Mouse (Mus musculus): Measurements from ENCODE around the gene Slc23a3.

Gene Slc23a3

DNA sequence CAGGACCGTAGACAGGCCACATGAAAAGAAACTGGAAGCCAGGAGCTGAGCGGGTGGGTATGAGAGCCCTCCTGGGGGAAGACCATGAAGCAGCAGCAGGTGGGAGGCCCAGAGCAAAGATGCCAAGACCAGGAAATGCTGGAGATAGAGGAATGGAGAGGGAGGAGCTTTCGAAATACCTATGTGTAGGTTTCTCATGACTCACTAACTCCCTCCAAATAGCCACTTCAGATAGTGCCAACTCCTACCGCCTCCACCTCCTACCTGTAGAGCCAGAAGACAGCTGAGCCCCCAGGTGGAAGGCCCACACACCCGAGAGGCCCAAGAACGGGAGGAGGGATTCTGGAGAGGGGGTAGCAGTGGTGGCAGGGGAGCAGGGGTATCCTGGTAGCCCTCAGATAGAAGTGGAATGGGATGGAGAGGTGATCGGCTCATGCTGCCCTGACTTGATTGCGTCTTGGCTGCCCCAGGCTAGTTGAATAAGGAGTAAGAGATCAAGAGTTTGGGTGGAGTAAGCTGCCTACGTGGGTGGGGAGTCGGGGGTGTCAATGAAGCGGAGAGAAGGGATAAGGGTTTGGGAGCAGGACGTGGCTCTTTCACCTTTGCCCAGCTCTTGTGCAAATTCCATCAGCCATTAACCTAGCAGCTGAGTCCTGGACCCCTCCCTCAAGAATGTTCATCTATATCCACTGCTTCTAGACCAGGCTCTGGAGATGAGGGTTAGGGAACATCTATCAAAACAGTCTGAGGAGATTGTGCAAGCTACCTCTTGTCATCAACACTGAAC is at the start of gene Slc23a3:
TSS of gene Slc23a3 (minus strand) at position 470 of the 787 bp plus-strand sequence.
- no peak for DNase-seq (ENCODE audit: low spot score in 2 of 2)

DNA sequence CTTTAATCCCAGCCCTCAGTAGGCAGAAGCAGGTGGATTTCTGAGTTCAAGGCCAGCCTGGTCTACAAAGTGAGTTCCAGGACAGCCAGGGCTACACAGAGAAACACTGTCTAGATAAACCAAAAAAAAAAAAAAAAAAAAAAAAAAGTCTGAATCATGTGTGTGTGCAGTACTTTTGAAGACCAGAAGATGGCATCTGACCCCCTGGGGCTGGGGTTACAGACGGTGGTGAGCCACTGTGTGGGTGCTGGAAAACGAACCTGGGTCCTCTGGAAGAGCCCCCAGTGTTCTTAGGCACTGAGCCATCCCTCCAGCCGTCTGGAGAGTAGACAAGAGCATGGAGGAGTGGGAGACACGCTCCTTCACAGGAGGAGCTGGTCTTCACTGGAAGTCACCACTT is 48.5 kb upstream of the Slc23a3 start:
- DNase-seq (ENCODE audit: low spot score in 2 of 2), result no peak

DNA sequence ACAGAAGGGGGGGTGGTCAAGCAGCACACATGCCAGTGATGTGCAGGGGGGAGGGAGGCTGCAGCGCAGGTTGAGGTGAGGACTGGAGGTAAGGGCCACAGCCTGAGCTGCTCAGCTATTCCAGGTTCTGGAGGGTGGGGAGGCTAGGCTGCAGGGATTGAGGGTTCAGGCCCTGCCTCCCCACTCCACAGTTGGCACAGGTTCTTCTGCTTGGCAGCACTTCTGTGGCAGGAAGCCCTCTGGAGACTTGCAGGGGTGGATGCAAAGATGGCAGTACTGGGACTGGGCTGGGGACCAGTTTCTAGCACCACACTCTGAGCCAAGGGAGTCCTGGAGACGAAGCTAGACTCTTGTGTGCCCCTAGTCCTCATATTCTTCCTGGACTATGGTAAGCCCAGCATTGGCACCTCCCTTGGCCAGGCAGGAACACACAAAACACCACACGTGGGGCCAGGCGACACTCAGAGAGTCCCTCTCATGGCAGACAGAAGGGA is 47.7 kb upstream of the Slc23a3 start:
- DNase-seq (ENCODE audit: low spot score in 2 of 2), result no peak

DNA sequence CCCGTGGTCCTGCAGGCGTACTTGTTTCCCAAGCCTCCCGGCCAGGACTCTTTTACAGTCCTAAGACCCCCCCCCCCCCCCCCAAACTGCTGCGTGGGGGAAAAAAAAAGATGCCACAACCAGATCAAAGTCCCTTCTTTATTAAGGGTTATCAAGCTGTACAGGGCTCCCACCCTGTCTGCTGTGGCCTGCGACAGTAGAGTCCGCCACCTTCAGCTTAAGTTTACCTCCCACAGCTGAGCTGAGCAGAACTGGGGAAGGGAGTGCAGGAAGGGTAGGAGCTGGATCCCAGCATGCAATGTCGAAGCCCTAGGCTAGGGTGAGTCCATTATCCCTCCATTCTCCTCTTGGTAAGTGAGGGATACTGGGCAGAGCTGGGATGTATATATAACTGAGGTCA is 47.1 kb upstream of the Slc23a3 start:
- DNase-seq (ENCODE audit: low spot score in 2 of 2), result no peak

DNA sequence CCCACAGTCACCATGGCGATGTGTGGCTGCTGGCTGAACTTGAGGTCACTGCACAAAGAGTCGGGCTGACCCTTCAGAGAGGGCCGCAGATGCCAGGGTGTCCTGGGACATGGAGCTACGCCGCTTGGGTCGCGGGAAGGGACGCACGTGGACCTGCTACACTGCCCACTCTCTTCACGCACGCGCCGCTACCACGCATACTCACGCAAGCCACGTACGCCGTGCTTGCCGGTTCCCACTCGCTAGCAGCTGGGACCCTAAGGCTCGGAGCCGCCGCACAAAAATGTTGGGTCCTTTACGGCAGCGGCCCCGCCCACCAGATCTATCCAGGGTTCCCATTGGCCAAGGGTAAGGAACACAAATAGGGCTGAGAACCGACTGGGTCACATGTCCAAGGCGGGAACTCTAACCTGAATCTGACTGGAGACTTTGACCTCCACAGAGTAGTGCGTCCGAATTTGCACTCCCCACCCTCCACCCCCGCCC is 46.5 kb upstream of the Slc23a3 start, which contains the start of gene Abcb6:
TSS of gene Abcb6 (minus strand) at position 288 of the 486 bp plus-strand sequence.
- DNase-seq (ENCODE audit: low spot score in 2 of 2), result peak; percentile 74 to 75

DNA sequence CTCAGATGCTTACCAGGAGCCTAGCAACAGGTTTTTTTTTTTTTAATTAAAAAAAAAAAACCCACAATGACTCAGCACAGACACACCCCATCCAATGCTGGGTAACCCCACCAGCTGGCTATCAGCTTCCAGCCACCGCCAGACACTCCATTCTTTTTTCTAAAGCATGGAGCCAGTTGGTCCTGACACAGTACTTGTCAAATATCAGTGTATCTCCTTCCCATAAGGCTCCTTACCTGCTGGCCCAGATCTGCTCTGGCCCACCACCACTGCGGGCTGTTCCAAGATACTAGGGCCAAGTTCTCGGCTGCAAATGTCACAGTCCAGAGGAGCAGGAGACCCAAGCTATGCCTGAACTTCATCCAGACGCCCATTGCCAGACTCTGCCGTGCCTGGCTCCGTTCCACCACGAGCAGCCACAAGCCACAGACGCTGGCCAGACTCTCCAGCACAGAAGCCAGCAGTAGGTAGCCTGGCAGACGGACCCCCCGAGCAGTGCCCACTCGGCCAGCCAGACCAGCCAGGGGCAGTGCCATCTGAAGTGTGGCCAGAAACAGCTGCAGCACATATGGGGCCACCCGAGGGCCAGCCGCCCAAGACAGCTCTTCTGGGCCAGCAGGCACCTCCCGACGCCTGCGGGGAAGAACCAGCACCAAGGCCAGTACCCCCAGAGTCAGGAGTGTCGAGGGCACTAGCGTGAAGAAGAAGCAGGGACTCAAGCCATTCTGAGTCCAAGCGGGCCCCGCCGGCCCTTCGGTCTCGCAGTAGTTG is 45.8 kb upstream of the Slc23a3 start:
- peak in 1 of 2 experiments; percentile 39 for DNase-seq (ENCODE audit: low spot score in 2 of 2)

DNA sequence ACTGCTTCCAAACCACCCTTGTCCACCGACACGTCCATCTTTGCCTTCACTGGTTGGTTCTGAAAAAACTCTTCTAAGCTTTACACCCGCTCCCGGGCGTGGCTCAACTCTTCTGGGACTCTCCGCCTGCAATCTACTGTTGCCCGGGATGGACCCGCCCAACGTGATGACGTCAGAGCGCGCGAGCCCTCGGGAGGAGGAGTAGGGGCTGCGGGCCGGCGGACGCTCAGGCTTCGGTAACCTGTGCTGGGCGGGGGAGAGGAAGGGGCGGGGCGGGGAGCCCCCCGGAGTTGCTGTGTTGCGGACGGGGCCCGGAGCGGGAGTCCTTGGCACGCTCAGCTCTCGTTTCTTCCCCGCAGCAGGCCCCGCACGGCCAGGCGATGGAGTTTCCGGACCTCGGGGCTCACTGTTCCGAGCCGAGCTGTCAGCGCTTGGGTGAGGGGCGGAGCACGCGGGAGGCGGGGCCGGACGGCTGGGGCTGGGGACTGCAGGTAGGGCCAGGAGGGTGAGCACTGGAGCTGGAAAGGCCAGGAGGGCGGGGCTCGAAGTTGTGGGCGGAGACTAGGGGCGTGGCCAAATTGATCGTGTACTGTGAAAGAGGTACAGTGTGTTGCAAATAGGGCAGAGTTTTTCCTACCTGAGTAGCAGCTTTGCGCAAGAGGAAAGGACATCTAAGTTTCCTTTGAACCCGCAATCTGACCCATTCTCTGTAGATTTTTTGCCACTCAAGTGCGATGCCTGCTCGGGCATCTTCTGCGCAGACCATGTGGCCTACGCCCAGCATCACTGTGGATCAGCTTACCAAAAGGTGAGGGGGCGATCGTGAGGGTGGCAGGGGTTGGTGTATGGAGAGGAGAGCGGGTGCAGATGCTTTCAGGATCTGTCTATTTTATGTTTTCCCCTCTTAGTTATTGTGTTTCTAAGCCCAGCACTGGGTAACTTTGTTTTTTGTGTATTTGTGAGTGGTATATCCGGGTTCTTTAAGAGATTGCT is 35.1 kb upstream of the Slc23a3 start, which contains the start of gene Zfand2b:
TSS of gene Zfand2b (plus strand) at position 175 of the 993 bp plus-strand sequence.
- DNase-seq (ENCODE audit: low spot score in 2 of 2), result peak; percentile 97 to 100

DNA sequence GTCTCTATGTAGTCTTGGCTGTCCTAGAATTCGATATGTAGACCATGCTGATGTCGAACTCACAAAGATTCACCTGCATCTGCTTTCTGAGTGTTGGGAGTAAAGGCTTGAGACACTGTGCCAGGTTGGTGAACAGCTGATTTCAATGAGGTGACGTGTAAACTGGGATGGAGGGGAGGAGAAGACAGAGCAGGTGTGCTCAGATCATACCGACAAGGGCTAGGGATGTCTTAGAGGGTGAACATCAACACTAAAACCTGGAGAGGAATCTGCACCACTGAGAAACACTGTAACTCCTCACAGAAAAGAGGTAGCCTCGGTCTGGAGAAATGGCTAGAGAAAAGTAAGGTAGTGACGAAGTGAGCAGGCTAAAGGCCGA is 34.4 kb upstream of the Slc23a3 start:
- DNase-seq (ENCODE audit: low spot score in 2 of 2), result no peak

DNA sequence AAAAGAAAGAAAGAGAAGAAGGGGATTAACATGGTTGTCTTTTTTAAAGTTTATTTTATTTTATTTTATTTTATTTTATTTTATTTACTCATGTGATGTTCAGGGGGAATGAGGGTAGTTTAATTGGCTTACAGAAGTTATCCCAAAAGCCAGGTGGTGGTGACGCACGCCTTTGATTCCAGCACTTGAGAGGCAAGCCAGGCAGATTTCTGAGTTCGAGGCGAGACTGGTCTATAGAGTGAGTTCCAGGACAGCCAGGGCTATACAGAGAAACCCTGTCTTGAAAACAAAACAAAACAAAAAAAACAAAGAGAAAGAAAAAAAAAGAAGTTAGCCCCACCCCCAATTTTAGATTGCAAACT is 26.5 kb upstream of the Slc23a3 start:
- DNase-seq (ENCODE audit: low spot score in 2 of 2), result no peak

DNA sequence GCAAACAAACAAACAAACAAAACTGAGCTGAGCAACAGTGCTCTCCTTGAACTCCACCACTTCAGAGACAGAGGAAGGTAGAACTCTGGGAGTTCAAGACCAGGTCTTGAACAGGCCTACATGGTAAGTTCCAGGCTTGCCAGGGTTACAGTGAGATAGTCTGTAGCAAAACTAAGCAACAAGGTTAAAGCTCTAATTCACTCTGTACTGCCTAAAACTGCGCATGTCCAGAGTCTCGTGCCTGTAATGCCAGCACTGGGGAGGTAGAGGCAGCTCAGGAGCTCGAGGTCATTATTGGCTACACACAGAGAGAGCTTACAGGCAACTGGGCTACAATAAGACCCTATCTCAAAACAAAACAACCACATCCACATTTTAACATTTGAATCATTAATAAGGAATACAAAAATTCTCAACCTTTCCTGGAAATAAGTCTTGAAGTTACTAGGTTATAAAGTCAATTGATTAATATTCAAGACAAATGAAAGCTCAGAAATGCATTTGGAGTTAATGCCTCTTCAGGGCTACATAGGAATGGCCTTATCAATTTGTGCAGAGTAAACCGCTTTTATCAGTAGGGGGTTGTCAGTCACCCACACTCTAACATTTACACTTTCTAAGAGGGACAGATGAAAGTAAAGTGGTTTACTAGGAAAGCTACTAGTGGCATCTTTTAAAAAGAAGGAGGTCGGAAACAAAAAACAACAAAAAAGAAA is 26.0 kb upstream of the Slc23a3 start:
- DNase-seq (ENCODE audit: low spot score in 2 of 2), result no peak

DNA sequence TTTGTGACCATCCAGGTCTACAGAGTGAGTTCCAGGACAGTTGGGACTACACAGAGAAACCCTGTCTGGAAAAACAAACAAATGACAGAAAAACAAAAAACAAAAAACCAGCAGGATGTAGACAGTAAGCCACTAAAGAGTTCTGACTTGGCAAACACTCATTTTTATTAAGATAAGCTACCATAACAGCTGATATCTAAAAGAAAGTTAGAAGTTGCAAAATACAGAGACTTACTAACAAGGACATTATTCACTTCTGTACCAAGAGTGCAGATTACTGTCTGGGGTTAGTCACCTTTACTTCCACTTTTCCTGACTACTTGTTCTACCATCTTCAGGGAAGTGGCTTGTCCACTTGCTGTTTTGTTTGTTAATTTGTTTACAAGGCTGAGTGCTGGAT is 25.3 kb upstream of the Slc23a3 start:
- DNase-seq (ENCODE audit: low spot score in 2 of 2), result no peak

DNA sequence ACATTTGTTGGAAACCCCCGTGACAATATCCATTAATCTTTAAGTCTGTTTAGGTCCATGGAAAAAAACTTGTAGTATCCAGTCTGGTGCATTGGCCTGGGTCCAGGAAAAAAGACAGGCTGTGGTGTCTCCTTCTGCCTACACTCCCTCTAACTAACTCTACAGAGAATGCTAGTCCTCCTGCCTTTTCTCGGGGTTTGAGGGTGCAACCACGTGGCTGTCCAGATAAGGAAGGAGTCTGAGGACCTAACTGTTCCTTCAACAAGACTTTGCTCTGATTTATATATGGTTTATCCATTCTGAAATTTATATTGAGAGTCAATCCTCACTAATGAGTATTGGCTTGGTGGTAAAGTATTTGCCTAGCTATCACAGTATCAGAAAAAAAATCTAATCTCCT is 22.1 kb upstream of the Slc23a3 start:
- DNase-seq (ENCODE audit: low spot score in 2 of 2), result no peak

DNA sequence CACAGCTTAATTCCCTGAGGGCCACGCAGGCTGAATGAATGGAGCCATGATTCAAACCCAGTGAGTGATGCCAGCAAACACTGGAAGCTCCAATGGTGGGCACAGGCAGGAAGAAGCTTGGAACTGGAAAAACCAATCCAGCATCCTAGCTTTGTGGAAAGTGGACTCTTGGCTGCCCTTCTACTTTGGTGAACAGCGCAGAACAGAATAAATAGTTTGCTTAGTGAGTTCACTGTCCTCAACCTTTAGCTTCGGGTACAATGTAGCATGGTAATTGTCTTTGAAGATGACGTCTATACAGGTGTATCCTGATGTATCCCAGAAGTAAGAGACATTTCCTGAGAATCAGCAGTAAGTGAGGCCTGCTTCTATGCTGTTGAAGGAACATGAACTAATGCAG is 15.0 kb upstream of the Slc23a3 start:
- DNase-seq (ENCODE audit: low spot score in 2 of 2), result no peak

DNA sequence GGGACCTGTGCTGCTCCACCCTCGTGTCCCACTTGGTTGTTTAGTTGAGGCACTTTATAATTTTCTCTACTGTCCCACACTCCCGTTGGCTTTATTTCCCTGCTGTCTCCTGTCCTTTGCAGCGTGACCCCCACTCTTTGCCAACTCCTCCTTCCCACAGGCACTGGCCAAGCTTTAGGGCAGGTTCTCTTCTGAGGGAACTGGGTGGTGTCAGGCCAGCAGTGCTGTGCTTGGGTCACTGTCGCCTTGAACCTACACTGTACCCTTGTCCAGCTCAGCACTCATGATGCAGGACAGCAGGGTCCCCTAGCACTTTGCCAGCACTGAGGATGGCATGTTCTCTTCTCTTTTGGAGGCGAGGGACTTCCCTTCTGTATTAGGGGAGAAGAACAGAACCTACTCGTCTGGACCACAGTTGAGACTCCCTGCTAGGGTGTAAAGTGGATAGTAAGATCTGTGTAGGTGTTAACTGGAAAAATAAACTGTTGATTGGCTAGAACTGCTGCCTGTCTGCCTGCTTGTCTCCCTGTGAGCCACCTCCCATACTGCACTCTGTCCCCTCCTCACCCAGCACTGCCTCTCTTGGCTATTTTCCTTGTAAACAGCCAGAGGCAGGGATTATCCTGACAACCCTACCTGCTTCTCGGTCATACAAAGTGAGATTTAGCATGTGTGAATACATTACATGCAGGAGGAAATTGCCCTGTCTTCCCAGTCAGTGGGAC is 13.9 kb upstream of the Slc23a3 start:
- DNase-seq (ENCODE audit: low spot score in 2 of 2), result no peak

DNA sequence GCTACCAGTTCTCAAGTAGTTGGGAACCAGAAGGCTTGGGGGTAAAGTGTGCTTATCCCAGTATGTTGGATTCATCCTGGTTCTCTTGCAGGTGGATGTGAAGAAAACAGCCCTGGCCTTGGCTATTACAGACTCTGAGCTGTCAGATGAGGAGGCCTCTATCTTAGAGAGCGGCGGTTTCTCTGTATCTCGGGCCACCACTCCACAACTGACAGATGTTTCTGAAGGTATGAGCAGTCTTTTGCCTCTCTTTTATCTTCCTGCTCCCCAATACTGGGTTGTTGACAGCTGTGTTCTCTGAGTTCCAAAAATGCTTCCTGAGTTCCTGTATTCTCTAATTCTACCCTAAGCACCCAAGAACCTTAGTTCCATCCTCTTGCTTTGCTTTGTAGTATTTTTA is 11.9 kb upstream of the Slc23a3 start:
- no peak for DNase-seq (ENCODE audit: low spot score in 2 of 2)

DNA sequence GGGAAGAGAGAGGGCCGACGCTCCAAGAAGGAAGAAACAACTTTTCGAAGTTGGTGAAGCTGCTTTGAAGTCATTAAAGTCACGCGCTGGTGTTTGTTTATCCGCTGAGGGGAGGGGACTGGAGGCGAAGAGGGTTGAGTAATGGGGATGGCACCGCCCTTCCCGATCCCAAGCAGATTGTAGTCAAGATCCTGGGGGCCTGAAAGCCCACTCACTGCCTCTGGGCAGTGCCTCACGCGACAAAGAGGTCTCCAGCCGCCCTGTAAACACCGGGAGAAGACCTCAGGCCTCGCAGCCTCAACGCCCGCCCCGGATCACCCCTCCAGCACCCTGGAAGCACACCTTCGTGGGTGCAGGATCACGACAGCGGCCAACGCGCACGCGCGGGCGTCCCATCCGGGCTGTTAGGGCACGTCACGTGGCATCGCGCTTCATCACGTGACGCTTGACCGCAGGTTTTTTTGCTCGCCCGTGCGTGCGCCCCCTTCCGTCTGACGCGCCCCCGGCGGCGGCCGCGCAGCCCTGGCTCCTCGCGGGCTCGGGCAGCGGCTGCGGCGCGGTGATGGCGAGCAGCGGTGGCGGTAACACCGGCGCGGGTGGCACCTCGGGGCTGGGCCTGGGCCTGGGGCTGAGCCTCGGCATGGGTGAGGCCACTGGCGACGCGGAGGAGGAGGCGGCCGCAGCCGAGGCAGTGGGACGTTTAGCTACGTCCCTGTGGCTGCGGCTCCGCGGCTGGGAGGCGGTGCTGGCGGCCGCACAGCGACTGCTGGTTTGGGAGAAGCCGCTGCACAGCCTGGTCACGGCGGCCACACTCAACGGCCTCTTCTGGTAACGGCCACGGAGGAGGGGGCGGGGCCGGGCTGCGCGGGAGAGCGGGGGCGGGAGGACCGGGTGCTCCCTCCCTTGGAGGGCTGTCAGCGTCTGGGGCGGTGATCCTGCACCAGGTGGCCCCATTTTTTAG is 8.9 kb upstream of the Slc23a3 start, which contains the start of the genes Cnppd1 and Retreg2:
TSS of gene Cnppd1 (minus strand) at position 411 of the 961 bp plus-strand sequence.
TSS of gene Retreg2 (plus strand) at position 478 of the 961 bp plus-strand sequence.
- DNase-seq (ENCODE audit: low spot score in 2 of 2), result peak; percentile 93 to 97

DNA sequence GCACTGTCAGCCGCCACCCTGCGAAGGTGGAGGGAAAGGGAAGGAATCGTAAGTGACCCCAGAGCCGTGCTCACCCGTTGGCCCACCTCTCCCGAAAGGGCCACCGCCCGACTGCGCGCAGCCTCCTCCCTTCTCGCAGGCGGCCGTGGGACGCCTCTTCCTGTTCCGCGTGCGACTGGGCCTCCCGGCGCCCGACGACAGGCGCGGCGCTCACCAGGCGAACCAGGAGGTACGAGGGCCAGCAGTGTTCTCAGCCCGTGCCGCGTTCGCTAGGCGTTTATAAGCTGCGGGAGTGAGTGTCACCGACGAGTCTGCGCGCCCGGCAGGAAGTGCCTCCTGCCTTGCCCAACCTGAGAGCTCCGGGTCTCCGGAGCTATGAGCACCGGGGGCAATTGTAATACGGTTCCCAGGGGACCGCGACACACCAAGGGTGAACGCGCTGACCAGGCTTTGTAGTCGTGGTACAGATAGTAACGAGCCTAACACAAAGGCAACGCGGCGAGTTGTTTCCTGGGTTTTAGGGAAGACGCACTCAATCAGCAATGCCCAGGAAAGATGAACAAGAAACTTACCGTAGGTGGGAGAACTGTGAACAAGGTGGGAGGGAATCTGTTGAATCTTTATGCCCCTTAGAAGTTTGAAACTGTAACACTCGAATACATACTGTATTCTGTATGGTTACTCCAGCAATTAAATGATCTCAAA is 7.9 kb upstream of the Slc23a3 start:
- DNase-seq (ENCODE audit: low spot score in 2 of 2), result peak; percentile 67 to 80

DNA sequence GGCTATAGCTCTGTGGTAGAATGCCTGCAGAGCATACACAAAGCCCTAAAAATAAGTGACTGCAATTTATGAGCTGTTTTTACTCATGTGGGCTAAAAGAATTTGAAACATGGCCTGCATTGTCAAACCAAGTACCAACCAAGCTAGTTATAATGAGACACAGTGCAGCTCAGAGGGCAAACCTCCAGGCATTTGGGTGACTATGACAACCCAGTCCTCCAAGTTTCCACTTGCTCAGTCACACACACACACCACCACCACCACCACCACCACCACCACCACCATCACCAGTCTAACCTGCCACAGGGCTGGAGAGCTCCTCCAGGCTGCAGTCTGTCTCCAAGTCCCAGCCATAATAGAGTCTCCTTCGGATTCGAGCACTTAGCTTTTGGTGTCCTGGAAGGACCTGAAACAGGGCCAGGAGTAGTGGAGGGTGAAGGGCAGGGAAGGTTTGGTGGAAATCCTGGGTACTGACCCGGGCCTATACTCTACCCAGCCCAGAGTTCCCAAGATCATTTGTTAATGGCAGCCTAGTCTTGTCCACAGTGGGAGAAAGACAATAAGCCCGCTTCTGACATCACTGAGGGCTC is 7.0 kb upstream of the Slc23a3 start:
- peak in 1 of 2 experiments; percentile 22 for DNase-seq (ENCODE audit: low spot score in 2 of 2)
